Mouse (Mus musculus): ENCODE data around the gene Il31. TPM values are rescaled to one million over a fixed set of nuclear protein-coding genes. Genes with fewer than 3 reads are reported as not detected.
A peak's percentile ranks its signal among the peaks of the same experiment; 100 is the strongest.

Il31 gene
- polyA plus RNA-seq, 1 experiment from 2014 or later = not detected

GRCm38 (mm10) chr5:123436780-123437175, 52.5 kb downstream of the Il31 start:
- Histone ChIP-seq H3K9me3 (ENCODE audit: control insufficient read depth, low read length) (no peaks in the 10 kb centered on the region), H3K27ac (ENCODE audit: low read depth, low read length) (no peak overlapping the region), H3K36me3 (ENCODE audit: control insufficient read depth, insufficient read depth, low read length) (no peaks in the 10 kb centered on the region), H3K27me3 (ENCODE audit: control insufficient read depth, insufficient read depth, low read length) (no peaks in the 10 kb centered on the region), H3K4me3 (ENCODE audit: low read depth, low read length) (no peak overlapping the region), H3K4me1 (ENCODE audit: control insufficient read depth, insufficient read depth, low read length) (no peaks in the 10 kb centered on the region), H3K4me2 (ENCODE audit: low read depth) (no peak overlapping the region), H3K9ac (ENCODE audit: low read length) (no peak overlapping the region)
- peak; percentile 43 for DNase-seq (ENCODE audit: low spot score)
- no peak for ATAC-seq (ENCODE audit: insufficient read depth, low FRiP score, low TSS enrichment)
- 61% methylated on average over 4 of the region's 4 CpGs for WGBS

GRCm38 (mm10) chr5:123436071-123436779, 53.1 kb downstream of the Il31 start:
- WGBS = 74% methylated on average over 8 of the region's 8 CpGs
- ATAC-seq (ENCODE audit: insufficient read depth, low FRiP score, low TSS enrichment) = no peak
- Histone ChIP-seq H3K27ac (ENCODE audit: low read depth, low read length) (no peak overlapping the region), H3K27me3 (ENCODE audit: control insufficient read depth, insufficient read depth, low read length) (no peaks in the 10 kb centered on the region), H3K9me3 (ENCODE audit: control insufficient read depth, low read length) (no peaks in the 10 kb centered on the region), H3K4me2 (ENCODE audit: low read depth) (no peak overlapping the region), H3K36me3 (ENCODE audit: control insufficient read depth, insufficient read depth, low read length) (no peaks in the 10 kb centered on the region), H3K4me3 (ENCODE audit: low read depth, low read length) (no peak overlapping the region), H3K9ac (ENCODE audit: low read length) (no peak overlapping the region), H3K4me1 (ENCODE audit: control insufficient read depth, insufficient read depth, low read length) (no peaks in the 10 kb centered on the region)
- no peak for DNase-seq (ENCODE audit: low spot score)

GRCm38 (mm10) chr5:123432305-123432874, 56.9 kb downstream of the Il31 start:
- ATAC-seq (ENCODE audit: insufficient read depth, low FRiP score, low TSS enrichment) (no peak), DNase-seq (ENCODE audit: low spot score) (no peak)
- WGBS = 88% methylated on average over 3 of the region's 3 CpGs
- Histone ChIP-seq H3K4me2 (ENCODE audit: low read depth) (no peak overlapping the region), H3K9me3 (ENCODE audit: control insufficient read depth, low read length) (no peaks in the 10 kb centered on the region), H3K9ac (ENCODE audit: low read length) (no peak overlapping the region), H3K27ac (ENCODE audit: low read depth, low read length) (no peak overlapping the region), H3K4me1 (ENCODE audit: control insufficient read depth, insufficient read depth, low read length) (no peaks in the 10 kb centered on the region), H3K27me3 (ENCODE audit: control insufficient read depth, insufficient read depth, low read length) (no peaks in the 10 kb centered on the region), H3K36me3 (ENCODE audit: control insufficient read depth, insufficient read depth, low read length) (no peaks in the 10 kb centered on the region), H3K4me3 (ENCODE audit: low read depth, low read length) (no peak overlapping the region)

DNA sequence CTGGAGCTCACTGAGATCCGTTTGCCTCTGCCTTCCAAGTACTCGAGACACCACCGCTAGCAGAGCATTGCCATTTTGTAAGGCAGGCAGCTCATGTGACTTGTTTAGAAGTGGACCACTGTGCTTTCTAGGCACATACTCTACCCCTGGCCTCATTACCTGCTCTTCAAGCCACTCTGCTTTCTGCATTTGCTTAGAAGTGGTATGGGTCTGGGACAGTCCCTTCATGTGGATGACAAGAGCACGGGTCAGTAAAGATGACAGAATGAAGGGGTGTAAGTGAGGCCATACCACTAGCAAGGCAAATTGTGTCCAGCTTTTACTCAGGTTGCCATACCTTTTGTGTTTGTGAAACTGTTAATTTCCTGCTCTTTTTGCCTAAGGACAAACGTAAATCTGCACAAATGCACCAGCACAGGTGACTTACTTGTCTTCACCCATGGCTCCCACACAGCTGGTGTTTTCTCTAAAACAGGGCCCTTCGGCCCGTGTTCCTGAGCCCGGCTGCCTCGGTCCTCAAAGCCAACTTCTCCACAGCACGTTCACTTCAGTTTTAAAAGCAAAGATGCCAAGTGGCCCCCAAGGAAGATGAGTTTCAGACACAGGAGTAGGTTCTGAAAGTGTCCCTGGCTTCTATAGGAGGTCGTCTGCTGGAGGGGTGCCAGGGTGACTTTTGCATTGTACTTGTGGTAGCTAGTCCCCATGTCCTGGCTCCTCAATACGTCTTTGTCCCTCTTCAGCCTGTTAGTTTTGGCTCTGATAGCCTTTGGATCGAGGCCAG, 57.6 kb downstream of the Il31 start:
- Histone ChIP-seq H3K27me3 (ENCODE audit: control insufficient read depth, insufficient read depth, low read length) (no peaks in the 10 kb centered on the region), H3K36me3 (ENCODE audit: control insufficient read depth, insufficient read depth, low read length) (no peaks in the 10 kb centered on the region), H3K27ac (ENCODE audit: low read depth, low read length) (no peak overlapping the region), H3K4me3 (ENCODE audit: low read depth, low read length) (no peak overlapping the region), H3K9me3 (ENCODE audit: control insufficient read depth, low read length) (no peaks in the 10 kb centered on the region), H3K4me2 (ENCODE audit: low read depth) (no peak overlapping the region), H3K9ac (ENCODE audit: low read length) (no peak overlapping the region), H3K4me1 (ENCODE audit: control insufficient read depth, insufficient read depth, low read length) (no peaks in the 10 kb centered on the region)
- ATAC-seq (ENCODE audit: insufficient read depth, low FRiP score, low TSS enrichment) (no peak), DNase-seq (ENCODE audit: low spot score) (no peak)
- 85% methylated on average over 13 of the region's 13 CpGs for WGBS

Small RNA genes within 50 kb of the gene (microRNA-seq; reads per million reads assigned to microRNA genes)
- gene Mir7647 = not detected

Other genes with a start within 250 kb of the Il31 start
- gene Wdr66, start 237.4 kb downstream of the Il31 start, polyA plus RNA-seq (2014; fragmentation: Nextera tagmentation; extraction: Ambion mirVana) = 11.9 and 13.8 TPM in 2 replicates
- 55.9 and 56.7 TPM in 2 replicates for gene Bcl7a, start 145.7 kb downstream of the Il31 start, polyA plus RNA-seq (2014; fragmentation: Nextera tagmentation; extraction: Ambion mirVana)
- gene Mlxip, start 94.7 kb downstream of the Il31 start, polyA plus RNA-seq (2014; fragmentation: Nextera tagmentation; extraction: Ambion mirVana) = 22.6 TPM in 2 replicates
- not detected in 2 replicates for gene Lrrc43, start 184 bp downstream of the Il31 start, polyA plus RNA-seq (2014; fragmentation: Nextera tagmentation; extraction: Ambion mirVana)
- 1.4 and 1.5 TPM in 2 replicates for gene B3gnt4, start 21.0 kb upstream of the Il31 start, polyA plus RNA-seq (2014; fragmentation: Nextera tagmentation; extraction: Ambion mirVana)
- 142 and 143 TPM in 2 replicates for gene Diablo, start 34.7 kb upstream of the Il31 start, polyA plus RNA-seq (2014; fragmentation: Nextera tagmentation; extraction: Ambion mirVana)
- 0.27 TPM in 1 of 2 replicates, not detected in the other for gene Gm49027, start 36.0 kb upstream of the Il31 start, polyA plus RNA-seq (2014; fragmentation: Nextera tagmentation; extraction: Ambion mirVana)
- gene Vps33a, start 83.5 kb upstream of the Il31 start, polyA plus RNA-seq (2014; fragmentation: Nextera tagmentation; extraction: Ambion mirVana) = 38.8 and 39.7 TPM in 2 replicates
- 45.1 and 52.2 TPM in 2 replicates for gene Clip1, start 195.1 kb upstream of the Il31 start, polyA plus RNA-seq (2014; fragmentation: Nextera tagmentation; extraction: Ambion mirVana)
- 71.3 and 80.5 TPM in 2 replicates for gene Zcchc8, start 231.6 kb upstream of the Il31 start, polyA plus RNA-seq (2014; fragmentation: Nextera tagmentation; extraction: Ambion mirVana)

All from neural tube, embryonic 11.5 days (tissue).